Mouse (Mus musculus) mature B cell (primary cell): Measurements from ENCODE around the gene Atpif1.

Source experiments
- in situ Hi-C: fragments of 300-500 bp; cut with MboI; formaldehyde crosslinking; loops from 2 replicates; pipeline ENCODE4 v1.14.3; 2019

The Atpif1 gene

GRCm38 (mm10) chr4:132527917-132528522 lies 5.4 kb downstream of the Atpif1 start:
- in situ Hi-C loops = no loop called here

- in situ Hi-C loops = no loop called here
Observed at GRCm38 (mm10) chr4:132526678-132527077, 6.8 kb downstream of the Atpif1 start.

GRCm38 (mm10) chr4:132524808-132525207 lies 8.7 kb downstream of the Atpif1 start:
- in situ Hi-C loops = no loop called here

- in situ Hi-C loops = no loop called here
Observed at GRCm38 (mm10) chr4:132524321-132524741, 9.1 kb downstream of the Atpif1 start.

- in situ Hi-C loops = loop anchor here (10.0 kb wide), 1 partner anchor 54 kb away; the partner anchor contains the start of gene Med18
Observed at GRCm38 (mm10) chr4:132519188-132519587, 14.3 kb downstream of the Atpif1 start.

- in situ Hi-C loops = loop anchor here (10.0 kb wide), 1 partner anchor 53 kb away; the partner anchor contains the start of gene Med18
Observed at GRCm38 (mm10) chr4:132518066-132518465, 15.4 kb downstream of the Atpif1 start.

GRCm38 (mm10) chr4:132515369-132516155 lies 17.9 kb downstream of the Atpif1 start:
- in situ Hi-C loops = loop anchor here (10.0 kb wide), 1 partner anchor 51 kb away; the partner anchor contains the start of gene Med18

- in situ Hi-C loops = loop anchor here (10.0 kb wide), 1 partner anchor 50 kb away; the partner anchor contains the start of gene Med18
Observed at GRCm38 (mm10) chr4:132514555-132515135, 18.8 kb downstream of the Atpif1 start.

- in situ Hi-C loops = loop anchor here (10.0 kb wide), 1 partner anchor 49 kb away; the partner anchor contains the start of gene Med18
Observed at GRCm38 (mm10) chr4:132513395-132514273, 19.8 kb downstream of the Atpif1 start.

- in situ Hi-C loops = loop anchor here (10.0 kb wide), 1 partner anchor 47 kb away; the partner anchor contains the start of gene Med18
Observed at GRCm38 (mm10) chr4:132512080-132512479, 21.4 kb downstream of the Atpif1 start.

- in situ Hi-C loops = loop anchor here (10.0 kb wide), 1 partner anchor 46 kb away; the partner anchor contains the start of gene Med18
Observed at GRCm38 (mm10) chr4:132510352-132510798, 23.1 kb downstream of the Atpif1 start, which contains the start of gene Sesn2. Gene Sesn2 (minus strand): TSS chr4:132510501.

GRCm38 (mm10) chr4:132509621-132510296 lies 23.7 kb downstream of the Atpif1 start:
- in situ Hi-C loops = loop anchor here (10.0 kb wide), 1 partner anchor 45 kb away; the partner anchor contains the start of gene Med18

GRCm38 (mm10) chr4:132507210-132507609 lies 26.2 kb downstream of the Atpif1 start:
- in situ Hi-C loops = no loop called here

GRCm38 (mm10) chr4:132506250-132506649 lies 27.2 kb downstream of the Atpif1 start:
- in situ Hi-C loops = no loop called here

GRCm38 (mm10) chr4:132505800-132506199 lies 27.7 kb downstream of the Atpif1 start:
- in situ Hi-C loops = no loop called here

GRCm38 (mm10) chr4:132505034-132505738 lies 28.3 kb downstream of the Atpif1 start:
- in situ Hi-C loops = no loop called here

GRCm38 (mm10) chr4:132503344-132503743 lies 30.1 kb downstream of the Atpif1 start:
- in situ Hi-C loops = no loop called here

GRCm38 (mm10) chr4:132501639-132502038 lies 31.8 kb downstream of the Atpif1 start:
- in situ Hi-C loops = no loop called here

- in situ Hi-C loops = no loop called here
Observed at GRCm38 (mm10) chr4:132494271-132494918, 39.1 kb downstream of the Atpif1 start.
